Mouse (Mus musculus) neutrophil, adult 5-6 weeks (primary cell): ENCODE measurements around the gene Cabp7. TPM values are rescaled to one million over a fixed set of nuclear protein-coding genes. Genes with fewer than 3 reads are reported as not detected.
"Not testable (repeated sequence)": the region's sequence is repeated elsewhere in the genome, so short reads cannot be mapped to it uniquely, and the experiment has no call there.

ENCODE experiments used
- ATAC-seq: fragments of 151-379, 151-347 bp; 2 replicates; pipeline ENCODE4 v1.8.0; 2017; ENCODE audit warnings: mild to moderate bottlenecking, moderate TSS enrichment; ENCODE audit not compliant: insufficient number of reproducible peaks, poor library complexity, low FRiP score, severe bottlenecking; ENCODE audit errors: extremely low read depth
- total RNA-seq: library from RNA; stranded (forward); fragments of 200-1000 nt; gene quantifications from 2 replicates; pipeline ENCODE4 v1.2.3, GENCODE M21; 2017

Gene Cabp7
- total RNA-seq, 1 experiment from 2014 or later, result 0.12 TPM

GRCm38 (mm10) chr11:4715596-4715995, 31.0 kb downstream of the Cabp7 start:
- no peak for ATAC-seq

GRCm38 (mm10) chr11:4714727-4715126, 31.9 kb downstream of the Cabp7 start:
- peak; percentile 79; the same call in 1 of the 2 replicates for ATAC-seq

GRCm38 (mm10) chr11:4712822-4713221, 33.8 kb downstream of the Cabp7 start:
- ATAC-seq, result no peak

DNA sequence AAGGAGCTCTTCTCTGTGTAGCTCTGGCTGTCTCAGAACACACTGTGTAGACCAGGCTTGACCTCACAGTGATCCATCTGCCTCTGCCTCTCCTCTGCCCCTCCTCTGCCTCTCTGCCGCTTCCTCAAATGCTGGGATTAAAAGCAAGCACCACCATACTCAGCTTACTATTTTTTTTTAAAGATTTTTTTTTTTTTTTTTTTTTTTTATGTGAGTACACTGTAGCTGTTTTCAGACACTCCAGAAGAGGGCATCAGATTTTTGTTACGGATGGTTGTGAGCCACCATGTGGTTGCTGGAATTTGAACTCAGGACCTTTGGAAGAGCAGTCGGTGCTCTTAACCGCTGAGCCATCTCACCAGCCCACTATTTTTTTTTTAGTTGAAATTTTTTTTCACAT, 36.4 kb downstream of the Cabp7 start:
- ATAC-seq, result not testable (repeated sequence)

DNA sequence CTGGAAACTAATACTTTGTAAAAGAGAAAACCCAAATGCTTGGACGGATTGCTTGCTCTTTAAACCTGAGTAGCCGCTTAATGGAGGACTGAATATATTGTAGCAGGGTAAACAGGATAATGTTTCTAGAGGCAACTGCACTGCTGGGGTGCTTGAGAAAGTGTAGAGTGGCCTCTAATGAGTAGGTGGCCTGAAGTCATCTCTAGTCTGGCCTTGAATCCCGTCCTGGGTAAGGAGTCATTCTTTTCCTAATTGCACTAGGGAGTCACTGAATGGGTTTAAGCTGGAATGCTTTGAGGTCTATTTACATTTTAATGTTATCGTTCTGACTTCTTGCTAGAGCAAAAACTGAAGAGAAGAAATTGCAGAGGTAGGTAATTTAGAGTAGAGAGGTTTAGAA, 41.4 kb downstream of the Cabp7 start:
- no peak for ATAC-seq

GRCm38 (mm10) chr11:4704072-4704964, 42.3 kb downstream of the Cabp7 start, which contains the start of the genes Uqcr10 and Zmat5:
TSS of gene Uqcr10 (minus strand) at chr11:4704342.
TSS of gene Zmat5 (plus strand) at chr11:4704678.
- peak; percentile 93 for ATAC-seq

GRCm38 (mm10) chr11:4703688-4704071, 42.9 kb downstream of the Cabp7 start:
- ATAC-seq, result no peak

DNA sequence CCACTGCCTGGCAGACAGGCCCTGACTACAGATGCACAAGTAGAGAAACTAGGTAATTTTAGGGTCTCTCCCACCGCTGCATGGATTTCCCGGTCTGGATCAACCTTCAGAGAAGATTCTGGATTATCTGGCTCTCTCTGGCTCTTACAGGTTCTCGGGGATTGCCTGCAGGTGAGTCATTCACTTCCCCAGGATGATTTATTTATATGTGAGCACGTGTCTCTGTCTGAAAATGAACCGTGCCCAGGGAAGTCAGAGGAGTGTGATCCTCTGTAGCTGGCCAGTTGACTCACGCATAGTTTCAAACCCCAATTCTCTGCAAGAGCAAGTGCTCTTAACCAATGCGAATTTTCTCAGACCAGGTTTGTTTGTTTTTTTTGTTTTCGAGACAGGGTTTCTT, 45.9 kb downstream of the Cabp7 start:
- no peak for ATAC-seq

DNA sequence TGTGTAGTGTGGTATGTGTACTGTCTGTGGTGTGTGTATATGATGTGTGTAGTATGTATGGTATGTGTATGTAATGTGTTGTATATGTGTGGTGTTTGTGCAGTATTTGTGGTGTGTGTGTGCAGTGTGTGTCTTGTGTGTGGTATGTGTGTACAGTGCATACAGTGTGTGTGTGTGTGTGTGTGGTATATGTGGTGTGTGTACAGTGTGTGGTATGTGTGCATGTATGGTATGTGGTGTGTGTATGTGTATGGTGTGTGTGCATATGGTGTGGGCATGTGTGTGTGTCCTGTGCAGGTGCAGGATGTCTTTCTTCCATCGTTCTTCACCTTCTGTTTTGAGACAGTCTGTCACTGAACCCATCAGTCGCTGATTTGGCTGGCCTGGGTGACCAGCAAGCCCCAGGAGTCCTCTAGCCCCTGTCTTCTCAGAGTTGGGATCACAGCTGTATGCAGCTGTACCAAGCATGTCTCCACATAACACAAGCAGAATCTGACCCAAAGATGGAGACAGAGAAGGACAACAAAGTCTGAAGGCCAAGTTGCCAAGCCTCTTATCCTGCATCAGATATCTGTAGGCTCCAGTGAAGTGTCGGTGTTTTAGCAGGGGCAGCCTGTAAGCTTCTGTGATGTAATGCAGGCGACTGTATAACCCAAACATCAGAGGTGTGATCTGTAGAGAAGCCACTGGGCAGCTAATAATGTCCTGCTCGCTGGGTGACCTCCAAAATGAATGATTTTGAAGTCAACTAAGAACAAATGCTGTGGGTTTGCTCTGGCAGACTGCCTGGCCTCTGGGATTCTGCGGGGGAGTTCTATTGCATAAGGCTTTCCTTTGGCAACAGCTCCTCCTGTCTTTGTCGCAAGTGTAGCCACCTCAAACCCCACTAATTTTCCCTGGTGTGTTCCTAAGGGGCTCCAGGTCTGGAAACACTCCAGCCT, 49.3 kb downstream of the Cabp7 start:
- no peak for ATAC-seq

DNA sequence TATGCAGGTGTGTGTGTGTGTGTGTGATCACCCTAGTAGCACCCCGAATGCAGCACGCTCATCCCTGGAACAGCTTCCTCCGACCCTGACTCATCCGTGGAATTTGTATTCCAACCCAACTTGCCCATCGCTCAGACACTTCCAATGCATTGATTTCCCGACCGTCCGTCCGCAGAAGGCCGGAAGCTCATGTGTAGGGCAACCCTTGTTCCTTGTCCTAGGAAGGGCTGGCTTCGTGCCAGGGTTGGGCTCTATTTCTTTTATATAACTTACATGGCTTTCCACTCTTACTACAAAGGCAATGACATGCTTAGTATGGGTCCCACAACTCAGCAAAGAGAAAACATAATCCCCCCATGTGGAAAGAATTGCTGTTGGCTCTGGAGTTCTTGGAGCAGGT, 54.4 kb downstream of the Cabp7 start:
- no peak for ATAC-seq

DNA sequence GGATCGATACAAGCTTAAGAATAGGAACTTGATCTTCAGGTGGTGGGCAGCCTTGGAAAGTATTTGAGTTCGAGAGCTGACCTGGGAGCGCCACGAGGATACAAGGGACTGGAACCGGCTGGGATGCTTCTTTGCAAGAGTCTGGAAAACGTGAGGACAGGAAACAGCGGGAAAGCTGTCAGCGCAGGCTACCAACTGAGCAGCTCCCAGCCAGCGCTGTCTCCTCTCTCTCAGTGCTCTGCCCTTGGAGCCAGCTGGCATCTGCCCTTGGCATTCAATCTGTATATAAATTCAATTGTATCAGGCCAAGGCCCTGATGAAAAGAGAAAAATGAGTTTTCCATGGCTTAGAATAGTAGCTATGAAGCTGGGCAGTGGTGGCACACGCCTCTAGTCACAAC, 55.4 kb downstream of the Cabp7 start:
- no peak for ATAC-seq

GRCm38 (mm10) chr11:4690353-4690752, 56.2 kb downstream of the Cabp7 start:
- no peak for ATAC-seq

- ATAC-seq, result no peak
Measured at GRCm38 (mm10) chr11:4688632-4689380, 57.8 kb downstream of the Cabp7 start.

GRCm38 (mm10) chr11:4687874-4688273, 58.7 kb downstream of the Cabp7 start:
- no peak for ATAC-seq

DNA sequence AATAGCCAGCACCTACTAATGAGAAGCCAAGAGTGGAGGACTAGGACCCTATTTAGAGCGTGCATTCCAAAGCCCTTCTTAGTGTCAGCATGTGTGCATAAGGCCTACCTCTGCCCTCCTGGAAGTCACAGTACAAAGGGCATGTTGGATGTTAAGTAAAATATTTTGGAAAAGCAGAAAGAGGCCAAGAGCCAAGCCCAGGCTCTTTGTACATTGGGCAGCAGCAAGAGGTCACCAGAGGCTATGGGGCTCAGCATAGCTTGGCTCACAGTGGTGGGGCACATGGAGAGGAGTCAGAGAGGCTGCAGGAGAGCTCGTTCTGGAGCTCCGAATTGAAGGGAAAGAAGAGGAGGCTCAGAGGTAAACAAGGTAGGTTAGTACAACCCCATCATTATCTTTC, 59.6 kb downstream of the Cabp7 start:
- ATAC-seq, result no peak
